Mouse (Mus musculus): Measurements from ENCODE around the gene Clcnka. TPM values are rescaled to one million over a fixed set of nuclear protein-coding genes. Genes with fewer than 3 reads are reported as not detected.

The Clcnka gene
- polyA plus RNA-seq, 1 experiment from 2014 or later: 7.6 TPM

GRCm38 (mm10) chr4:141419398-141420191 is 21.1 kb upstream of the Clcnka start:
- no peak overlapping the region for H3K4me2 ChIP-seq
- no peak overlapping the region for H3K4me3 ChIP-seq (replicated peaks)
- no peaks in the 10 kb centered on the region for H3K9me3 ChIP-seq (replicated peaks)
- H3K36me3 ChIP-seq: no peaks in the 10 kb centered on the region
- no peak overlapping the region; the same call in 1 of the 2 replicates for H3K27ac ChIP-seq
- H3K4me1 ChIP-seq: peaks cover 28% of the 10 kb centered on the region
- 47% methylated on average over 27 of the region's 27 CpGs for WGBS
- no peak overlapping the region for H3K9ac ChIP-seq
- H3K27me3 ChIP-seq: peaks cover 11% of the 10 kb centered on the region; the same call in 1 of the 2 replicates
- no peak; the same call in 1 of the 2 replicates for ATAC-seq (replicated peaks; ENCODE audit: low FRiP score)

GRCm38 (mm10) chr4:141415924-141416323 is 17.4 kb upstream of the Clcnka start, which contains the start of gene Clcnkb:
Clcnkb (minus strand) TSS chr4:141416014.
- no peak for ATAC-seq (replicated peaks; ENCODE audit: low FRiP score)
- H3K4me2 ChIP-seq: no peak within 1 kb of the TSS
- peak within 1 kb of the TSS; percentile 45; the same call in 1 of the 2 replicates for H3K27ac ChIP-seq
- H3K4me1 ChIP-seq: peaks cover 20% of the 10 kb centered on the region
- WGBS: 63% methylated on average over 7 of the region's 7 CpGs
- H3K27me3 ChIP-seq: peaks cover 4% of the 10 kb centered on the region; the same call in 1 of the 2 replicates
- no peak within 1 kb of the TSS for H3K9ac ChIP-seq
- no peak within 1 kb of the TSS for H3K4me3 ChIP-seq (replicated peaks)
- no peaks in the 10 kb centered on the region for H3K36me3 ChIP-seq
- H3K9me3 ChIP-seq (replicated peaks): no peaks in the 10 kb centered on the region

- peaks cover 4% of the 10 kb centered on the region; the same call in 1 of the 2 replicates for H3K27me3 ChIP-seq
- no peak for ATAC-seq (replicated peaks; ENCODE audit: low FRiP score)
- peak overlapping the region; percentile 7; the same call in 1 of the 2 replicates for H3K4me3 ChIP-seq (replicated peaks)
- WGBS: 19% methylated on average over 22 of the region's 22 CpGs
- H3K4me1 ChIP-seq: peaks cover 8% of the 10 kb centered on the region; the same call in 1 of the 2 replicates
- H3K4me2 ChIP-seq: peak overlapping the region; percentile 32; the same call in 1 of the 2 replicates
- no peaks in the 10 kb centered on the region for H3K9me3 ChIP-seq (replicated peaks)
- no peak overlapping the region for H3K27ac ChIP-seq
- no peaks in the 10 kb centered on the region for H3K36me3 ChIP-seq
- H3K9ac ChIP-seq: no peak overlapping the region
Observed at GRCm38 (mm10) chr4:141411430-141411992, 13.0 kb upstream of the Clcnka start.

- ATAC-seq (replicated peaks; ENCODE audit: low FRiP score): no peak
- no peak overlapping the region for H3K9ac ChIP-seq
- 93% methylated on average over 3 of the region's 3 CpGs for WGBS
Observed at GRCm38 (mm10) chr4:141408577-141408976, 10.1 kb upstream of the Clcnka start.

GRCm38 (mm10) chr4:141406516-141407299 is 8.2 kb upstream of the Clcnka start:
- H3K4me2 ChIP-seq: no peak overlapping the region
- H3K4me3 ChIP-seq (replicated peaks): no peak overlapping the region
- no peak for ATAC-seq (replicated peaks; ENCODE audit: low FRiP score)
- H3K9ac ChIP-seq: no peak overlapping the region
- H3K27ac ChIP-seq: no peak overlapping the region
- H3K36me3 ChIP-seq: no peaks in the 10 kb centered on the region
- 42% methylated on average over 14 of the region's 14 CpGs for WGBS
- H3K4me1 ChIP-seq: peaks cover 13% of the 10 kb centered on the region
- peaks cover 4% of the 10 kb centered on the region; the same call in 1 of the 2 replicates for H3K27me3 ChIP-seq
- H3K9me3 ChIP-seq (replicated peaks): no peaks in the 10 kb centered on the region

More at GRCm38 (mm10) chr4:141408577-141408976, 10.1 kb upstream of the Clcnka start:
- H3K4me1 ChIP-seq: peaks cover 13% of the 10 kb centered on the region
- peaks cover 4% of the 10 kb centered on the region; the same call in 1 of the 2 replicates for H3K27me3 ChIP-seq
- H3K4me2 ChIP-seq: no peak overlapping the region
- no peak overlapping the region for H3K27ac ChIP-seq
- H3K36me3 ChIP-seq: no peaks in the 10 kb centered on the region
- no peak overlapping the region for H3K4me3 ChIP-seq (replicated peaks)
- H3K9me3 ChIP-seq (replicated peaks): no peaks in the 10 kb centered on the region

GRCm38 (mm10) chr4:141405314-141405622 is 6.7 kb upstream of the Clcnka start:
- Histone ChIP-seq H3K4me1 (peaks cover 12% of the 10 kb centered on the region), H3K27ac (no peak overlapping the region), H3K4me2 (no peak overlapping the region), H3K4me3 (replicated peaks) (no peak overlapping the region), H3K27me3 (no peaks in the 10 kb centered on the region), H3K36me3 (no peaks in the 10 kb centered on the region), H3K9ac (no peak overlapping the region), H3K9me3 (replicated peaks) (no peaks in the 10 kb centered on the region)
- no peak for ATAC-seq (replicated peaks; ENCODE audit: low FRiP score)
- WGBS: 89% methylated on average over 3 of the region's 3 CpGs

GRCm38 (mm10) chr4:141404518-141405313 is 6.2 kb upstream of the Clcnka start:
- Histone ChIP-seq H3K4me2 (peak overlapping the region; percentile 46), H3K36me3 (no peaks in the 10 kb centered on the region), H3K9ac (0 out of 2 replicates have a peak overlapping the region, but pooled peaks have one; percentile 24), H3K4me1 (peaks cover 16% of the 10 kb centered on the region), H3K27me3 (no peaks in the 10 kb centered on the region), H3K9me3 (replicated peaks) (no peaks in the 10 kb centered on the region), H3K4me3 (replicated peaks) (no peak overlapping the region), H3K27ac (no peak overlapping the region)
- peak; percentile 52 for ATAC-seq (replicated peaks; ENCODE audit: low FRiP score)
- WGBS: 14% methylated on average over 15 of the region's 15 CpGs

- H3K9me3 ChIP-seq (replicated peaks): no peaks in the 10 kb centered on the region
- ATAC-seq (replicated peaks; ENCODE audit: low FRiP score): no peak
- no peaks in the 10 kb centered on the region for H3K36me3 ChIP-seq
- no peak overlapping the region for H3K27ac ChIP-seq
- 88% methylated on average over 15 of the region's 15 CpGs for WGBS
- peaks cover 24% of the 10 kb centered on the region for H3K4me1 ChIP-seq
- no peak overlapping the region for H3K4me3 ChIP-seq (replicated peaks)
- no peaks in the 10 kb centered on the region for H3K27me3 ChIP-seq
- no peak overlapping the region for H3K9ac ChIP-seq
- H3K4me2 ChIP-seq: no peak overlapping the region
Observed at GRCm38 (mm10) chr4:141400171-141400570, 1.6 kb upstream of the Clcnka start.

GRCm38 (mm10) chr4:141397861-141398260 is 663 bp downstream of the Clcnka start:
- Histone ChIP-seq H3K27ac (no peak overlapping the region), H3K36me3 (no peaks in the 10 kb centered on the region), H3K4me3 (replicated peaks) (no peak overlapping the region), H3K27me3 (no peaks in the 10 kb centered on the region), H3K4me1 (peaks cover 28% of the 10 kb centered on the region), H3K4me2 (no peak overlapping the region), H3K9ac (no peak overlapping the region), H3K9me3 (replicated peaks) (no peaks in the 10 kb centered on the region)
- 75% methylated on average over 12 of the region's 12 CpGs for WGBS
- ATAC-seq (replicated peaks; ENCODE audit: low FRiP score): no peak; the same call in 1 of the 2 replicates

- Histone ChIP-seq H3K27ac (no peak overlapping the region), H3K4me2 (peak overlapping the region; percentile 46), H3K4me3 (replicated peaks) (peak overlapping the region; percentile 12; the same call in 1 of the 2 replicates), H3K9me3 (replicated peaks) (no peaks in the 10 kb centered on the region), H3K4me1 (peaks cover 22% of the 10 kb centered on the region), H3K9ac (0 out of 2 replicates have a peak overlapping the region, but pooled peaks have one; percentile 26), H3K36me3 (no peaks in the 10 kb centered on the region), H3K27me3 (no peaks in the 10 kb centered on the region)
- 12% methylated on average over 16 of the region's 16 CpGs for WGBS
- ATAC-seq (replicated peaks; ENCODE audit: low FRiP score): no peak
Observed at GRCm38 (mm10) chr4:141394751-141395150, 3.8 kb downstream of the Clcnka start.

- Histone ChIP-seq H3K4me2 (no peak overlapping the region), H3K9me3 (replicated peaks) (no peaks in the 10 kb centered on the region), H3K27ac (no peak overlapping the region), H3K27me3 (no peaks in the 10 kb centered on the region), H3K4me3 (replicated peaks) (no peak overlapping the region), H3K4me1 (peaks cover 11% of the 10 kb centered on the region), H3K9ac (no peak overlapping the region), H3K36me3 (no peaks in the 10 kb centered on the region)
- no peak for ATAC-seq (replicated peaks; ENCODE audit: low FRiP score)
- 70% methylated on average over 12 of the region's 12 CpGs for WGBS
Observed at GRCm38 (mm10) chr4:141391293-141391692, 7.2 kb downstream of the Clcnka start.

All from kidney, embryonic 15.5 days (tissue).